Mouse (Mus musculus) embryo, embryonic 11 days (tissue): ENCODE measurements around the gene Sepsecs.

Experiments used
- DNase-seq: peaks from one replicate; pipeline ENCODE4 v3.0.0-alpha.2; 2015

The Sepsecs gene

GRCm38 (mm10) chr5:52643947-52644840 lies 25.3 kb downstream of the Sepsecs start:
- DNase-seq, result peak; percentile 26

- DNase-seq, result no peak
Measured at GRCm38 (mm10) chr5:52641736-52642135, 27.8 kb downstream of the Sepsecs start.

- DNase-seq, result no peak
Measured at GRCm38 (mm10) chr5:52638916-52639315, 30.6 kb downstream of the Sepsecs start.

GRCm38 (mm10) chr5:52638006-52638405 lies 31.5 kb downstream of the Sepsecs start:
- DNase-seq, result no peak

GRCm38 (mm10) chr5:52636923-52637322 lies 32.6 kb downstream of the Sepsecs start:
- DNase-seq, result no peak

GRCm38 (mm10) chr5:52636025-52636755 lies 33.3 kb downstream of the Sepsecs start:
- DNase-seq, result no peak

GRCm38 (mm10) chr5:52634017-52634416 lies 35.5 kb downstream of the Sepsecs start:
- DNase-seq, result peak; percentile 67

GRCm38 (mm10) chr5:52630541-52630940 lies 39.0 kb downstream of the Sepsecs start:
- DNase-seq, result no peak

- no peak for DNase-seq
Measured at GRCm38 (mm10) chr5:52629214-52629613, 40.3 kb downstream of the Sepsecs start.

GRCm38 (mm10) chr5:52628783-52629182 lies 40.7 kb downstream of the Sepsecs start:
- no peak for DNase-seq

GRCm38 (mm10) chr5:52627713-52628112 lies 41.8 kb downstream of the Sepsecs start:
- DNase-seq, result no peak

GRCm38 (mm10) chr5:52626092-52626491 lies 43.4 kb downstream of the Sepsecs start:
- DNase-seq, result no peak

- no peak for DNase-seq
Measured at GRCm38 (mm10) chr5:52624956-52625355, 44.6 kb downstream of the Sepsecs start.

- DNase-seq, result no peak
Measured at GRCm38 (mm10) chr5:52623099-52623498, 46.4 kb downstream of the Sepsecs start.

- DNase-seq, result peak; percentile 69
Measured at GRCm38 (mm10) chr5:52618348-52619270, 50.9 kb downstream of the Sepsecs start.

- DNase-seq, result peak; percentile 5
Measured at GRCm38 (mm10) chr5:52617711-52618347, 51.7 kb downstream of the Sepsecs start.

GRCm38 (mm10) chr5:52616549-52616948 lies 53.0 kb downstream of the Sepsecs start:
- peak; percentile 41 for DNase-seq

GRCm38 (mm10) chr5:52615421-52615820 lies 54.1 kb downstream of the Sepsecs start:
- no peak for DNase-seq

GRCm38 (mm10) chr5:52614686-52615085 lies 54.8 kb downstream of the Sepsecs start:
- no peak for DNase-seq

GRCm38 (mm10) chr5:52612776-52613175 lies 56.7 kb downstream of the Sepsecs start:
- no peak for DNase-seq

- no peak for DNase-seq
Measured at GRCm38 (mm10) chr5:52611315-52611895, 58.1 kb downstream of the Sepsecs start.

GRCm38 (mm10) chr5:52610306-52610705 lies 59.2 kb downstream of the Sepsecs start:
- no peak for DNase-seq
